Mouse (Mus musculus) heart, embryonic 15.5 days (tissue): ENCODE results near the gene Usp43. TPM values are rescaled to one million over a fixed set of nuclear protein-coding genes. Genes with fewer than 3 reads are reported as not detected.

ENCODE experiments used
- ATAC-seq: fragments of 200-750 bp; cut with Nextera tagmentation; replicated peaks from 2 replicates; pipeline ENCODE4 v1.8.0; 2017; ENCODE audit warnings: low read depth, moderate TSS enrichment; ENCODE audit not compliant: insufficient number of reproducible peaks, insufficient read depth, low FRiP score
- H3K27ac ChIP-seq: fragments of 300-500 bp; sonication (generic); 2 replicates; pipeline ENCODE4 v1.5.1; 2015; ENCODE audit warnings: mild to moderate bottlenecking, inconsistent platforms
- H3K27me3 ChIP-seq: fragments of 300-500 bp; sonication (generic); 2 replicates; pipeline ENCODE4 v1.6.1; 2015; ENCODE audit warnings: inconsistent platforms
- H3K36me3 ChIP-seq: fragments of 300-500 bp; sonication (generic); 2 replicates; pipeline ENCODE4 v1.6.1; 2015; ENCODE audit warnings: mild to moderate bottlenecking, inconsistent platforms
- H3K4me1 ChIP-seq: fragments of 300-500 bp; sonication (generic); replicated peaks from 2 replicates; pipeline ENCODE4 v1.6.1; 2015; ENCODE audit warnings: inconsistent platforms
- H3K4me2 ChIP-seq: fragments of 300-500 bp; sonication (generic); 2 replicates; pipeline ENCODE4 v1.6.1; 2015; ENCODE audit warnings: inconsistent platforms, mild to moderate bottlenecking, moderate library complexity
- H3K4me3 ChIP-seq: fragments of 300-500 bp; sonication (generic); 2 replicates; pipeline ENCODE4 v1.5.1; 2015; ENCODE audit warnings: mild to moderate bottlenecking, inconsistent platforms
- H3K9ac ChIP-seq: fragments of 300-500 bp; sonication (generic); 2 replicates; pipeline ENCODE4 v1.6.1; 2015; ENCODE audit warnings: mild to moderate bottlenecking, inconsistent platforms
- H3K9me3 ChIP-seq: fragments of 300-500 bp; sonication (generic); replicated peaks from 2 replicates; pipeline ENCODE4 v1.6.1; 2016; ENCODE audit warnings: inconsistent platforms
- WGBS: fragments of 180-500 bp; shearing (Covaris S2); methylation state at CpG from one replicate; pipeline ENCODE4 v1.1.7; 2015; ENCODE audit warnings: mixed read lengths; 5-methylcytosine and 5-hydroxymethylcytosine counted together
- polyA plus RNA-seq: library from polyadenylated mRNA; unstranded; fragments of >200 nt; fragmentation: Nextera tagmentation; extraction: Ambion mirVana; gene quantifications from 2 replicates; pipeline ENCODE4 v1.2.1, GENCODE M21; 2015

Usp43 gene
- polyA plus RNA-seq, 1 experiment from 2014 or later: 0.86 TPM

- Histone ChIP-seq H3K27me3 (no peaks in the 10 kb centered on the region), H3K27ac (no peak overlapping the region), H3K4me3 (no peak overlapping the region), H3K36me3 (no peaks in the 10 kb centered on the region), H3K9ac (no peak overlapping the region), H3K9me3 (no peaks in the 10 kb centered on the region), H3K4me1 (peaks cover 15% of the 10 kb centered on the region), H3K4me2 (no peak overlapping the region)
- 90% methylated on average over 1 of the region's 1 CpGs for WGBS
- ATAC-seq: no peak
Observed at GRCm38 (mm10) chr11:67805538-67805937, 116.4 kb downstream of the Usp43 start.

Other genes starting within 250 kb of the Usp43 start
- not detected in 2 replicates for gene Rcvrn, start 226.8 kb downstream of the Usp43 start, polyA plus RNA-seq
- not detected in 2 replicates for gene Glp2r, start 151.0 kb downstream of the Usp43 start, polyA plus RNA-seq
- gene Gsg1l2, start 147.5 kb downstream of the Usp43 start, polyA plus RNA-seq: not detected in 2 replicates
- 13.7 and 19.2 TPM in 2 replicates for gene Dhrs7c, start 124.0 kb downstream of the Usp43 start, polyA plus RNA-seq
- gene Cfap52, start 43.5 kb upstream of the Usp43 start, polyA plus RNA-seq: 0.28 and 0.42 TPM in 2 replicates
- 45.4 and 61.7 TPM in 2 replicates for gene Stx8, start 44.0 kb upstream of the Usp43 start, polyA plus RNA-seq